Mouse (Mus musculus): ENCODE results near the gene P2rx5.

P2rx5 gene

DNA sequence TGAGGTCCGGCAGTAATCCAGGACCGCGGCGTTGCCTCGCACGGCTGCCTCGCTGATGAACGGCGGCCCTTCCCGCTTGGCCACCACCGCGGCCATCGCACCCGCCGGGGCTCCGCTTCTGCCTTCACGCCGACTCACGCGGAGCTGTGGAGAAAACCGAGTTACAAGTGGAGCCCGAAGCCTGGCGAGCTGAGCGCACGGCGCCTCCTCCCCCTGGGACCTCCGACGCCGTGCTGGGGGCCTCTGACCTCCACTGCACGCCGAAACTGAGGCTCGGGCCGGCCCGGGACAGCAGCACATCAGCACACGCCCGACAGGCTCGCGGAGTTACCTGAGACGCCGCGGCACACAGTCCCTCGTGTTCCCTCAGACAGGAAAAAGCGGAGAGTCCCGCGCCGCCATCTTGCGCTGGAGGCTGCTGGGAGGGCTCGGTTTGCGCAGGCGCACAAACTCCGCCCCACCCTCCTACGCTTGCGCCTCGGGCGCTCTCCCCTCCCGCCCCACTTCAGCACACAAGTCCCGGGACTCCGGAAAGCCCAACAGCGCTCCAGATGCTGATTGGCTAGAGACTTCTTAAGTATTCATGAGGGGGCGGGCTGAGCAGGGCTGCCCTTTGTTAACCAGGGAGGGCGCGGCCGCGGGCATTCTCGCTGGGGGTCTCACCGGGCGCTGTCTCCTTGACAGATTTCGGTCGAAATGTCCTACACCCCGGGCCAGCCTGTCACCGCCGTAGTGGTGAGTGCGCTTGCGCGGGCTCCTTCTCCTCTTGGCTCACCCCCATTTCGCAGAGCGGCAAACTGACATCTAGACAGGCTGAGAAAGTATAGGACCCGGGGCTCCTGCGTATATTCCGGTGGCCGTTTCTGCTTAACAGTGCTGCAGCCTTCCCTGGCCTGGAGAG is 16.6 kb downstream of the P2rx5 start, which contains the start of the genes Emc6 and Tax1bp3:
Gene Emc6, minus strand, starts transcription at position 430 of the 901 bp plus-strand sequence.
Gene Tax1bp3, plus strand, starts transcription at position 476 of the 901 bp plus-strand sequence.
- DNase-seq = peak; percentile 97

DNA sequence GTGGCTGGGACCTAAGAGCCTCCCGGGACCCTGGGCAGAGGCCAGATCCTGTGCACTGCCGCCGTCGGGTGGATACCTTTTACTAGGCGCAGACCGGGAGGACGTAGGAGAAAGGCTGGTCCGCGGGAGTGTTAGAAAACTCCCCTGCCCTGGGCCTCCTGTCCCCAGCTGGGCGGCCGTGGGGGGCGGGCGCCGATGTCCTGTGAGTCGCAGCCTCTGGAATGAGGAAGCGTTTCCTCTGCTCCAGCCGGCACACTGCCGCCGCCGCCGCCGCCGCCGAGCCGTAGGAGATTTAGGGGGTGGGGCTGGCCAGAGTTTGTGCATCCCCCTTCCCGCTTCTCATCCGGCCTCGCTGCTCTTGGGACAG is 17.3 kb downstream of the P2rx5 start:
- DNase-seq = peak; percentile 76

DNA sequence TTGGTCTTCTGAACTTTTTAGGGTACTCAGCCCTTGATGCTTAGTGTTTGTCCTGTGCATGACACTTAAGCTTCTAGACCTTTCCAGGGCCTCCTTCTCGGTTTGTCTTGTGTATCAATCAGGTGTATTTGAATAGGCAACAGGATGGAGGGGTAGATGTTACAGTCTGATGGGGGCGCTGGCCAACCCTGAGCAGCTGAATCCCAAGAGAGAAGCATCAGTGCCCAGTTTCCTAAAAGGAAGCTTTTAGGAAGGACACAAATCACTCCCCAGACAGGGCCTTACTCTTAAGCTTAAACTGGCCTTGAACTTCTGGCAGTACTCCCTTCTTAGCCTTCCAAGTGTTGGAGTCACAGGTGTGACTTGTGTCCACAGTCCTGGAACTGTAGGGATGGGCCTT is 17.7 kb downstream of the P2rx5 start:
- DNase-seq = no peak

DNA sequence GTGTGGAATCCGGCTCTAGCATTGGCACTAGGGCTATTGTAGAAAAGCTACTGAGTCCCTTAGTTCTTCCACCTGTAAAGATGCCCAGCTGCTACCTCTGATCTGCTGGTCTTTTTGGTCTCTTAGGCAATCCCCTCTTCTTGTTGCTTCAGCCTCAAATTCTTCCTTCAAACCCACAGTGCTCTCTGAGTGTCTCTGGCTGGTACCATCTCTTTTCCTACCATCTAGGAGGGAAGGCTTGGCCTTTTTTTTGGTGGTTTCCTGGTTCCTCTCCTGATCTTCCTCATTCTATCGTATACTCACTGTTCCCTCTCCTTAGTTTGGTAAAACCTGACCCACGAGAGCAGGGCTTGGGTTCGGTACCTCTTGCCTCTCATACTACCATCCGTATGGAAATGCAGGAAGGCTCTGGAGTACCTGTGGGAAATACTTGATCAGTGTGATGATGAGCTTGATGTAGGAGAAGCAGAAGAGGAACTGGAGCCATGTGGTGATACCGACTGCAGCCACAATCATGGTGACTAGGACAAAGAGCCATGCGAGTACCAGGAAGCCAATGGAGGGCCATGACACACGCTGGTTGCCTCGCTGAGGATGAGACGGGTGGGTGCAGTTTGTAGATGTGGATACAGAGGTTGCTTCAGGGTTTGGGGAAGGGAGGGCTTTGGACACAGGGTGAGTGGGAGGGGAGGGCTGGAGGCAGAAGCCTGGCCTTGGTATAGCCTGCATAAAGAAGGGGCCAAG is 25.8 kb downstream of the P2rx5 start:
- DNase-seq = no peak

DNA sequence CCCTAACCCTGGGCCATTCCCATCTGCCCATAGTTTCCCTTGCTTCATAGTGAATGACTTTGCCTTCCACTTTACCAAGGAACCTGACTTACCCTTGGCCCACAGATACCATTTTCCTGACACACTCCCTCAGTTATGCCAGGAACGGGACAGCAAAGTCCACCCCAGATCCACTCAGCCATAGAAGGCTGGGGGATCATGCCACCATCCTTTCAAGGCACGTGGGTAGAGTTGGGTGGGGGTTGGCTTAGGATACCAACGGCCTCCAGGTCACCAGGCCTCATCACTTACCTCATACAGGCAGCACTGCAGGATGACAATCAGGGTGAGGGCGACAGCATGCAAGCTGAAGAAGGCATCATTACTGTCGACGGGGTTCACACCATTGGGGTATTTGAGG is 27.0 kb downstream of the P2rx5 start:
- DNase-seq = no peak

DNA sequence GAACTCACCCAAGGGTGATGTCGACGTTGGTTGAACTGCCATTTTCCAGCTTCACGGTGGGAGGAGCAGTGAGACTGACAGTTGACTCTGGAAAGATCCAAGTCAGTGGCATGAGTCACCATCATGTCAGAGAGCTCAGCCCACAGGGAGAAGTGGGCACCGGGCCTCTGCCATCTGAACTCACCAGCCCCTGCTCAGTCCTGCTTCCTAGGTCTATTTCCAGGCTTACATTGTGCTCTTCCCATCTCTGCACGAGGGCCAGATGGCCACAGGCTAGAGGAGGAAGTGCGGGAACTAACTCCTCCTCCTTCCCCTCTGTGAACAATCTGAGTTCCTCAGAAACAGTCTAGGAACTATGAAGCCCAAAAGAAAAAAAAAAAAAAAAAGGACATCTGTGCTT is 32.8 kb downstream of the P2rx5 start:
- no peak for DNase-seq

DNA sequence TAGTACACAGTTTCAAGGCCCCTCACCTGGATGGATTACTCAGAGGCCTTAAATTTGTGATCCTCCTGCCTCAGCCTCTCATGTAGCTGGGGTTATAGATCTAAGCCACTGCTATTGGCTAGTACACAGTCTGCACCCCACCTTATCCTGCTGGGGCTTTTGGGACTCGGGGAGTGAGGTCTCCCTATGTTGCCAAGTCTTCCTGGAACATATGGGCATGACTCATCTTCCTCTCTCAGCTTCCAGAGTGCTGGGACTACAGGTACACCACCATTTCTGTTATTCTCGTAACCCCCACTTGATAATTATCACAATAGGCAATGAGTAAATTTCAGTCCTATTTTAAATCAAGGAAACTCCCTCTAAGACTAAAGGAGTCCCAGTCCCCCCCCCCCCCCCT is 34.2 kb downstream of the P2rx5 start:
- DNase-seq = no peak

DNA sequence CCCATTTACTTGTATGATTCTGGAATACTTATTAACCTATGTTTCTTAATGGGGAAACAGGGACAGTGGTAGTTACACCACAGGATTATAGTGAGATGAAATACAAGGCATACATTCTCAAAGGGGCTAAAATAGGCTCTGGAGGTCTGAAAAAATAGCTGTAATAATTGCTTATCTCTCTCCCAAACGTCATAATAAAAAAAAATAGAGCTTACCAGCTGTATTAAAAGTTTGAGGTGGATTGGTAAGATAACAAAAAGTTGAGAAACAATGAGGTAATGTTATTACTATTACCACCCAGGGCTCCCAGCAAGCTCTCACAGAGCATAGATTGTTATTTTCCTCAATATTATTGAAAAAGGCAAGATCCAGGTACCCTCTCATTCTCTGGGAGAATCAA is 38.0 kb downstream of the P2rx5 start:
- DNase-seq = no peak

DNA sequence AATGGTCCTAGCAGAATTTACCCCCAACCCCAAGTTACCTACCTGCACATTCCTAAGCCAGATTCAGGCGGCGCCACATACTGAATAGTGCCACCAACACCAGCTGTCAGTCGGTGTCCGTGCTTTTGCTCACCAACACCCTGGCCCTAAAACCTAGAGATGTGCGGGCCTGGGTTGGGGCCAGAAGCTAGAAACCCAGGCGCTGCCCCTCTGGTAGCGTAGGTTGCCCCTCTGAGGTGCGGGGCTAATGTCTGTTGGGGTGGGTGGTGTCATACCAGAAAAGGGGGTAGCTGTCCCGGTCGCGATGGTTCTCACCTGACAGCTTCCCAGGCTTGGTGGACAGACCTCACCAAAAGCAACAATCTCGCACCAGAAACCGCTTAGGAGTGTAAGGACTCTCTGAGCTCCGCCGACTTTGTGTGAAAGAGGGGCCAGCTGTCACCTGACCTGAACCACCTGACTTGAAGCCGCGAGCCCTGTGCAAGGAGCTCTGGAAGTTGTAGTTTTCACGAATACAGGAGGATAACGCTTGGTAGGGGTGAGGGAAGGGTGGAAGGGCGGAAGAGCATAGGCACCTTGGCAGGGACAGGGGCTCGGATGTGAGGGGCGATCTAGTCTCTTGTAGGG is 38.5 kb downstream of the P2rx5 start, which contains the start of gene Ctns:
Gene Ctns, minus strand, starts transcription at position 440 of the 627 bp plus-strand sequence.
- DNase-seq = peak; percentile 85

DNA sequence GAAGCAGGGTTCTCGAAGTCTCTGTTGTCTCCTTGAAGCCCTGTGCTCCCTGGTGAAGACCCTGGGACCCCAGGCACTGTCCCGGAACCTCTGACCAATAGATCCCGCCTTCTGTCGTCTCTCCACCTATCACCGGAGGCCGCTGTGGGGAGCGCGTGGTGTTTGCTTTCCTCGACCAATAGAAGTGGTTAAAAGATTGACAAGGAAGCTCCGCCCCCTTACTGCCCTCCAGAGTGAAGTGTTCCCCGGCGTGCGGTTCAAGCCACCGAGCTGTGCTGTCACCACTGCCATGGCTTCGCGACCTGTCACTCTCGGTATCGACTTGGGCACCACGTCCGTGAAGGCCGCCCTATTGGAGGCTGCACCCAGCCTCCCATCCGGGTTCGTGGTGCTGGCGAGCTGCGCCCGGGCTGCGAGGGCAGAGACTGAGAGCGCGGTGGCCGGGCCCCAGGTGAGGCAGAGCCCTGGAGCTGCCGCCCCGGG is 39.0 kb downstream of the P2rx5 start, which contains the start of gene Shpk:
Gene Shpk, plus strand, starts transcription at position 231 of the 483 bp plus-strand sequence.
- peak; percentile 95 for DNase-seq

DNA sequence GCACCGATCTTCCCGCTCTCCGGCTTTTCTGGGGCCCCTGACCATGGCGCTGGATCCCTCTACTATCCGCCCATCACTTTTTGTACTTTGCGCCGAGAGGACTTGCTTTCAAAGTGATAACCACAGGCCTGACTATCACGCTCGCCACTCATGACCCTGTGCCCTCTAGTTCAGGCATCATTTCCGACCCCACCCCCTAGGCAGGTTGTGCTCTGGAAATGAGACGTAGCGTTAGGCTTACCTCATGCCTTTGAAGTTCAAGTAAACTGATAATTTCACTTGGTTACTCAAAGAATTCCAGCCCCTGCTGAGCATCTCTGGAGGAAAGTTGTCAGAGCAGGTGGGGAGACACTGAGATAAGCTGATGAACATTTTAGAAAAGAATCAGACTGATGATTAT is 39.7 kb downstream of the P2rx5 start:
- DNase-seq = peak; percentile 67

DNA sequence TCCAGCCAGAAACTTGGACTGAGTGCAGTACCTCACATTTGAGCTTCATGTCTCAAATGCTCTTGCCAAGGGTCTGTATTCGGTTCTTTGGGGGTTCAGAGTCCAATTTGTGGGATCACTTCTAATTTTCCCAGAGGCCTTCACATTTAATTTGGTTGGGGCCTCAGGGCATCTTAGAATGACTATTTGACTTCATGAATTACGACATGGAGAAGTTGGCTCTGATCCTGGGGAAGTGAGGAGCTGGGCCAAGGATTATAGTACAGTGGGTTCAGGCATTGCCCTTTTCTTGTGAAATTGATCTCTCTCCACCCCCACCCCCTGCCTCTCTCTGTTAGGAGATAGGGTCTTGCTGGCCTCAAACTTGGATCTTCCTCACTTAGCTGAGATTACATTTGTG is 40.8 kb downstream of the P2rx5 start:
- no peak for DNase-seq

DNA sequence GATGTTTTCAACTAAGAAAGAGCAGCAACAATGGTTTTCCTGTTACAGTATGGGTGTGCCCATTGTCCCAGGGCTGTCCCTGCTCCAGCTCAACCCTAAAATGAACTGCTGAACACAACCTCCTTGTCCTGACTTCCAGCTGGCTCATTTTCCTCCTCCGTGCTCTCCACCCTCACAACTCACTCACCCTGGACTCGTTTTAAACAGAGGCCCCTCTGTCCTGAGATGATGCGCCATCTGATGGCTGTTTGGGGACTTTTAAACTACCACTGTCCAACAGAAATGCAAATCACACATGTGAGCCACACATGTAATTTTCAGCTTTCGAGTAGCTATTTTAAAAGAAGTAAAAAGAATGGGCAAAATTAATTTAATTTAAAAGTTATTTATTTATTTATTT is 41.4 kb downstream of the P2rx5 start:
- no peak for DNase-seq

DNA sequence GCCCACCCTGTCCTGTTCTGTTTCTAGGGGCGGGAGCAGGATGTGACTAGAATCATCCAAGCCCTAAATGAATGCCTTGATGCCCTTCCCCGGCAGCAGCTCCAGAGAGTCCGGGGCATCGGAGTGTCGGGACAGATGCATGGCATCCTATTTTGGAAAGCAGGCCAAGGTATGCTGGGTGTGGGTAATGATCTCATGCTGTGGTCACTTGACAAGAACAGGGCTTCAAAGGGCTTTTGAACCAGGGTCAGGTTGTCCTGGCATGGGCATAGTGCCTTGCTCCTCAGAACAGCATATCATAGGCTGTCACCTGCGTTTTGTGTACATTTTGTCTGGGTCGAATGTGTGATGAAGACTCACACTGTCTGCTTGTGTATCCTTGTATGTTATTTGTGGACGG is 43.7 kb downstream of the P2rx5 start:
- no peak for DNase-seq

DNA sequence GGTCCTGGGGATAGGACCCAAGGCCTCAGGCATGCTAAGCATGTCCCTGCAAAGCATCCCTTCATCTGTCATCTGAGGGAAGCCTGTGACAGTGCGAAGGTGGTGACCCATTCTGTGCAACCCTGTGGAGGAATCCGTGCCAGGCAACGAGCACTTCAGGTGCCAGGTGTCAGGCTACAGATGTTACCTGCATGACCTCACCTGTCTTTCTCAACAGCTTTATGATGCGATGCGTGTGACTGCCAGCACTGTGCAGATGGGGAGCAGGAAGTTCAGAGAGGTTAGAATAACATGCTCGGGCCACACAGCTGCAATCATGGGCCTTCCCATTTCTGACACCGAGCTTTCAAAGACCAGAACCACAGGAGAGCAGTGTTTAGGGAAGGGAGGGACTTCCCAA is 45.0 kb downstream of the P2rx5 start:
- DNase-seq = no peak

DNA sequence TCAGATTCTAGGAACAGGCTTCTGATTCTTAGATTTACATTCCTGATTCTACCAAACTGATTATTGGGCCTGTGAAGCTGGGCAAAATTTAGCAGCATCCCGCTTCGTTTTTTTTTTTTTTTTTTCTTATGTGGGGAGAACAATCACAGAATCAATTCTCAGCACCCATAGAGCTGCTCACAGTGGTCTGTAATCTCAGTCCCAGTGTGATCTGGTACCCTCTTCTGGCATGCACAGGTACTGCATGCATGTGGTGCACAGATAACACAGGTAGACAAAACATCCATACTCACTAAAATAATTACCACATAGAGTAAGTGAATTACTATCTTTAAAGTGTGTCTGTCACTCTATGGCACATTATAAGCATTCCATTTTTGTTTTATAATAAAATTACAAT is 47.4 kb downstream of the P2rx5 start:
- DNase-seq = peak; percentile 20

DNA sequence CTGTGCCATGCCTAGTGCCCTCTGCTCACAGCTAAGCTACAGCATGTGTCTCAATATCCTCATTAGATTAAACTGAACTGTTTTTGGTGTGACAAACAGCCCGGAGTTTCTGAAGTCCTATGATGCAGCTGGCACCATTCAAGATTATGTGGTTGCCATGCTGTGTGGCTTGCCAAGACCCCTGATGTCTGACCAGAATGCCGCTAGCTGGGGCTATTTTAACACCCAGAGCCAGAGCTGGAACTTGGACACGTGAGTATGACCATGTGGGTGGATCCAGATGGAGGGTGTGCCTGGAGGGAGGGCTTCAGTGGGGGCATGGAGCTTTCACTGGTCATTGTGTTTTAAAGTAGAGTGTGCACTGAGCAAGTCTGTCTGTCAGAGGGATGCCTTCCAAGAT is 53.7 kb downstream of the P2rx5 start:
- no peak for DNase-seq

DNA sequence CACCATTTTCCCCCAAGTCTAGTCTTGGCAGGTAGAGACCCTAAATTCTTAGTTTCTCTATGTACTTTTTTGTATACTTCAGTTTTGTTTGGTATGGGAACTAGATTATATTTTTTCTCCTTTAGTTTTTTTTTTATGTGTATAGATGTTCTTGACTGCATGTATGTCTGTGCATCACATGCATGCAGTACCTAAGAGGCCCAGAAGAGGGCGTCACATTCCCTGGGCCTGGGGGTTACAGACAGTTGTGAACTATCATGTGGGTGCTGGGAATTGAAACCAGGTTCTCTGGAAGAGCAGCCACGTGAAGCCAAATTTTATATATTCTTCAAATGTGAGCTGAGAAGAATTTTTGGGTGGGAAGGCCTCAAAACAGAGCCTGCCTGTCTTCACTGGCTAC is 59.5 kb downstream of the P2rx5 start:
- DNase-seq = no peak

DNA sequence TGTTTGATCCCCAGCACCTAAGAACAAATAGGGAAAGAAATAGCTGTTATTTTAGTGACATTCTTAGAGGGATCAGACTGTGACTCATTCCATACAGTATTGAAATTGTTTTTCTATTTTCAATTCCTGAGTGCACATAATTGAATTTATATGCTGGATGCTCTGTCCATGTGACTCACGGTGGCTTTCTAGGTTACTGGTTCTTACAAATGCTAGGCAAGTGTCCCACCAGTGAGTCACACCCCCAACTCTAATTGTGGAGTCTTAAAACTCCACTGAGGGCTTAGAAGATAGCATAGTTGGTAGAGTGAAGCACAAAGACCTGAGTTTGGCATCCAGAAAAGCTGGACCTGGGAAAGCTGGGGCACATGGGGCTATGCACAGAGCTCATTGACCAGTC is 60.4 kb downstream of the P2rx5 start:
- DNase-seq = no peak
